Mouse (Mus musculus): ENCODE measurements at regions not wholly inside any gene's neighbourhood (a gene's known extent, or its start where the extent isn't known, plus 50 kb on each side); places are given as distances from the start of the nearest gene placed in this dataset.

DNA sequence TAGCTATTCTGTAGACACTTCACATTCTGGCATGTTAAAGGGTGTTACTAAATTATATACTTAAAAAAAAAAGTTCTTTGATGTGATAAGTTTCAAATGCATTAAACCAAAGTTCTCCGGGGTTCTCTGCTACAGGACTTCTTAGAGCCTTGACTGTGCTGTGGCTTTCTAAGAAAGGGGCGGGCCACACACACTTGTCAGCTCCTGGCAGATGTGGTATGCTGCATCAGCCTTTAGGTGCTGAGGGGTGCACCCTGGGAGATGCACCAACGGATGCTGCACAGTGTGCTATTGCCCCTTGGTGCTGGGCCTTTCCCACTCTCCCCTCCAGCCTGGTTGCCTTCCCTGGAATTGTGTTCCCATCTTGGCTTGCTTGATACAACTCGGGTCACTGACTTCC is 125.0 kb downstream of the Bcl2l11 start:
- ATAC-seq (ENCODE audit: insufficient read depth, low read depth) (no peak), DNase-seq (ENCODE audit: low spot score) (no peak)
- Histone ChIP-seq H3K4me3 (ENCODE audit: low read depth, low read length) (no peak overlapping the region), H3K9ac (replicated peaks; ENCODE audit: low read depth, low read length) (no peak overlapping the region), H3K4me1 (ENCODE audit: control insufficient read depth, insufficient read depth) (peaks cover 21% of the 10 kb centered on the region; the same call in 1 of the 2 replicates), H3K9me3 (replicated peaks; ENCODE audit: control insufficient read depth, low read length) (no peaks in the 10 kb centered on the region), H3K27me3 (ENCODE audit: control insufficient read depth, insufficient read depth, low read length) (no peaks in the 10 kb centered on the region), H3K36me3 (replicated peaks; ENCODE audit: control insufficient read depth, insufficient read depth, low read length) (no peaks in the 10 kb centered on the region), H3K4me2 (ENCODE audit: low read depth, low read length) (no peak overlapping the region), H3K27ac (ENCODE audit: low read depth) (no peak overlapping the region)
- 68% methylated on average over 4 of the region's 4 CpGs for WGBS
- TF ChIP-seq EP300 (IDR thresholded peaks at IDR 0.05; ENCODE audit: low read depth): no peak
- no peak for TF ChIP-seq CTCF (IDR thresholded peaks at IDR 0.05; ENCODE audit: low read depth)

- Histone ChIP-seq H3K4me2 (ENCODE audit: low read depth, low read length) (no peak overlapping the region), H3K36me3 (replicated peaks; ENCODE audit: control insufficient read depth, insufficient read depth, low read length) (no peaks in the 10 kb centered on the region), H3K9me3 (replicated peaks; ENCODE audit: control insufficient read depth, low read length) (no peaks in the 10 kb centered on the region), H3K9ac (replicated peaks; ENCODE audit: low read depth, low read length) (no peak overlapping the region), H3K4me3 (ENCODE audit: low read depth, low read length) (no peak overlapping the region), H3K4me1 (ENCODE audit: control insufficient read depth, insufficient read depth) (no peaks in the 10 kb centered on the region), H3K27me3 (ENCODE audit: control insufficient read depth, insufficient read depth, low read length) (no peaks in the 10 kb centered on the region), H3K27ac (ENCODE audit: low read depth) (no peak overlapping the region)
- no peak for TF ChIP-seq EP300 (IDR thresholded peaks at IDR 0.05; ENCODE audit: low read depth)
- TF ChIP-seq CTCF (IDR thresholded peaks at IDR 0.05; ENCODE audit: low read depth): no peak
- no peak for DNase-seq (ENCODE audit: low spot score)
- ATAC-seq (ENCODE audit: insufficient read depth, low read depth): no peak
- WGBS: 77% methylated on average over 6 of the region's 6 CpGs
These were observed 130.8 kb downstream of the Bcl2l11 start for GRCm38 (mm10) chr2:128256651-128257050.

DNA sequence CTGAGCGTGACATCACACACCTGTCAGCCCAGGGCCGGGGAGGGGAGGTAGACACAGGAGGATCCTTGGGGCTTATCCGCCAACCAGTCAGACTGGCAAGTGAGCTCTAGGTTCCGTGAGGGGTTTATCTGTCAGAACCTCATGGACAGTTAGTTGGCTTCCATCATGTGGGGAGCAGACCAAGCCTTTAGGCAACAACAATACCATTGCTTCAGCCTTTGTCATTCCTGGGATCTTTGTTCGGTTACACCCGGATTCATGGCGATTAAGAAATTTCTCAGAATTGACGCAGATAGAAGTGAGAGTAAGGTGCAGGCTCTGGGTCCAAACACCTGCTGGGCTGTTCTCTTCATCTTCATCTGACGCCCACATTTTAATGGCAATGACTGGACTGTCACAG is 131.4 kb downstream of the Bcl2l11 start:
- no peaks in the 10 kb centered on the region for H3K4me1 ChIP-seq (ENCODE audit: control insufficient read depth, insufficient read depth)
- no peak for DNase-seq (ENCODE audit: low spot score)
- WGBS: 79% methylated on average over 9 of the region's 9 CpGs
- no peak for ATAC-seq (ENCODE audit: insufficient read depth, low read depth)
- no peaks in the 10 kb centered on the region for H3K36me3 ChIP-seq (replicated peaks; ENCODE audit: control insufficient read depth, insufficient read depth, low read length)
- TF ChIP-seq EP300 (IDR thresholded peaks at IDR 0.05; ENCODE audit: low read depth) (no peak), CTCF (IDR thresholded peaks at IDR 0.05; ENCODE audit: low read depth) (no peak)
- H3K9me3 ChIP-seq (replicated peaks; ENCODE audit: control insufficient read depth, low read length): no peaks in the 10 kb centered on the region
- no peak overlapping the region for H3K4me2 ChIP-seq (ENCODE audit: low read depth, low read length)
- no peaks in the 10 kb centered on the region for H3K27me3 ChIP-seq (ENCODE audit: control insufficient read depth, insufficient read depth, low read length)
- H3K4me3 ChIP-seq (ENCODE audit: low read depth, low read length): no peak overlapping the region
- H3K27ac ChIP-seq (ENCODE audit: low read depth): no peak overlapping the region
- no peak overlapping the region for H3K9ac ChIP-seq (replicated peaks; ENCODE audit: low read depth, low read length)

GRCm38 (mm10) chr2:128263880-128264279 is 138.0 kb downstream of the Bcl2l11 start:
- H3K27me3 ChIP-seq (ENCODE audit: control insufficient read depth, insufficient read depth, low read length): no peaks in the 10 kb centered on the region
- TF ChIP-seq EP300 (IDR thresholded peaks at IDR 0.05; ENCODE audit: low read depth): no peak
- no peaks in the 10 kb centered on the region for H3K36me3 ChIP-seq (replicated peaks; ENCODE audit: control insufficient read depth, insufficient read depth, low read length)
- WGBS: 67% methylated on average over 3 of the region's 3 CpGs
- H3K9ac ChIP-seq (replicated peaks; ENCODE audit: low read depth, low read length): no peak overlapping the region
- H3K9me3 ChIP-seq (replicated peaks; ENCODE audit: control insufficient read depth, low read length): no peaks in the 10 kb centered on the region
- no peak for DNase-seq (ENCODE audit: low spot score)
- no peak for ATAC-seq (ENCODE audit: insufficient read depth, low read depth)
- no peak overlapping the region for H3K4me3 ChIP-seq (ENCODE audit: low read depth, low read length)
- no peak overlapping the region for H3K27ac ChIP-seq (ENCODE audit: low read depth)
- no peaks in the 10 kb centered on the region for H3K4me1 ChIP-seq (ENCODE audit: control insufficient read depth, insufficient read depth)
- H3K4me2 ChIP-seq (ENCODE audit: low read depth, low read length): no peak overlapping the region

- ATAC-seq (ENCODE audit: insufficient read depth, low read depth) (0 out of 2 replicates have a peak, but pooled peaks have one; percentile 17), DNase-seq (ENCODE audit: low spot score) (no peak)
- Histone ChIP-seq H3K27me3 (ENCODE audit: control insufficient read depth, insufficient read depth, low read length) (no peaks in the 10 kb centered on the region), H3K4me2 (ENCODE audit: low read depth, low read length) (no peak overlapping the region), H3K9ac (replicated peaks; ENCODE audit: low read depth, low read length) (no peak overlapping the region), H3K9me3 (replicated peaks; ENCODE audit: control insufficient read depth, low read length) (no peaks in the 10 kb centered on the region), H3K4me3 (ENCODE audit: low read depth, low read length) (no peak overlapping the region), H3K36me3 (replicated peaks; ENCODE audit: control insufficient read depth, insufficient read depth, low read length) (no peaks in the 10 kb centered on the region), H3K27ac (ENCODE audit: low read depth) (no peak overlapping the region), H3K4me1 (ENCODE audit: control insufficient read depth, insufficient read depth) (no peaks in the 10 kb centered on the region)
- TF ChIP-seq CTCF (IDR thresholded peaks at IDR 0.05; ENCODE audit: low read depth) (no peak), EP300 (IDR thresholded peaks at IDR 0.05; ENCODE audit: low read depth) (no peak)
- WGBS: 61% methylated on average over 9 of the region's 9 CpGs
These were observed 139.5 kb downstream of the Bcl2l11 start for GRCm38 (mm10) chr2:128265014-128265990.
